Mouse (Mus musculus) midbrain, embryonic 11.5 days (tissue): ENCODE measurements around the gene Avpr1b. TPM values are rescaled to one million over a fixed set of nuclear protein-coding genes. Genes with fewer than 3 reads are reported as not detected.

ENCODE experiments used
- ATAC-seq: fragments of 200-750 bp; cut with Nextera tagmentation; 2 replicates; pipeline ENCODE4 v1.8.0; 2017; ENCODE audit warnings: moderate TSS enrichment, moderate library complexity; ENCODE audit not compliant: low FRiP score
- DNase-seq: peaks from one replicate; pipeline ENCODE4 v3.0.0; 2015; ENCODE audit warnings: low spot score; ENCODE audit errors: missing footprints
- H3K27ac ChIP-seq: fragments of 300-500 bp; sonication (generic); 2 replicates; pipeline ENCODE4 v1.5.1; 2014; ENCODE audit warnings: low read depth, low read length
- H3K27me3 ChIP-seq: fragments of 300-500 bp; sonication (generic); 2 replicates; pipeline ENCODE4 v1.6.1; 2014; ENCODE audit warnings: mild to moderate bottlenecking, low read length, moderate library complexity, mixed read lengths; ENCODE audit not compliant: control insufficient read depth, insufficient read depth
- H3K36me3 ChIP-seq: fragments of 300-500 bp; sonication (generic); 2 replicates; pipeline ENCODE4 v1.6.1; 2014; ENCODE audit warnings: mild to moderate bottlenecking, low read length, moderate library complexity, mixed read lengths; ENCODE audit not compliant: control insufficient read depth, insufficient read depth
- H3K4me1 ChIP-seq: fragments of 300-500 bp; sonication (generic); 2 replicates; pipeline ENCODE4 v1.6.1; 2014; ENCODE audit warnings: low read length; ENCODE audit not compliant: control insufficient read depth, insufficient read depth
- H3K4me2 ChIP-seq: fragments of 300-500 bp; sonication (generic); 2 replicates; pipeline ENCODE4 v1.6.1; 2014; ENCODE audit warnings: mild to moderate bottlenecking, moderate library complexity
- H3K4me3 ChIP-seq: fragments of 300-500 bp; sonication (generic); 2 replicates; pipeline ENCODE4 v1.5.1; 2014; ENCODE audit warnings: low read depth, low read length
- H3K9ac ChIP-seq: fragments of 300-500 bp; sonication (generic); 2 replicates; pipeline ENCODE4 v1.6.1; 2014; ENCODE audit warnings: low read length
- H3K9me3 ChIP-seq: fragments of 300-500 bp; sonication (generic); 2 replicates; pipeline ENCODE4 v1.6.1; 2016; ENCODE audit warnings: low read length; ENCODE audit not compliant: control insufficient read depth
- WGBS: fragments of 180-500 bp; shearing (Covaris S2); extraction: QIAGEN DNeasy Blood & Tissue Kit; methylation state at CpG from one replicate; pipeline ENCODE4 v1.1.7; 2014; 5-methylcytosine and 5-hydroxymethylcytosine counted together
- polyA plus RNA-seq: library from polyadenylated mRNA; unstranded; fragments of >200 nt; fragmentation: Nextera tagmentation; extraction: Ambion mirVana; gene quantifications from 2 replicates; pipeline ENCODE4 v1.2.1, GENCODE M21; 2014

Avpr1b gene
- polyA plus RNA-seq, 1 experiment from 2014 or later: not detected

DNA sequence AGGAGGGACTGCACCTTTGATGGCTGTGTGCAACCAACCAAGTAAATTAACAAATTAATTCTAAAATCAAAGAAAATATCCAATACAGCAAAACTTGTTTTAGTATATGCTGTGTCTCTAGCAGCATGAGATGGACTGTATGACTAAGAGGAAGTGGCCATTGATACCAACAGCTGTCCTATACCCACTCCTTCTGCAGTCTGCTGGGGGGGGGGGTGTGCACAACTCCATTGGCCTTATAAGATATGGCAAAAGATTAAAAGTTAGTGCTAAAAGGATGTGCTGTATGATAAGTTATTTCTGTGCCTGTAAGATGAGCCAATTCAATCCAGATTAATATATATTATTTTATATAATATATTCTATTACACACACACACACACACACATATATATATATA is 35.5 kb downstream of the Avpr1b start:
- no peaks in the 10 kb centered on the region for H3K27me3 ChIP-seq
- ATAC-seq: no peak

DNA sequence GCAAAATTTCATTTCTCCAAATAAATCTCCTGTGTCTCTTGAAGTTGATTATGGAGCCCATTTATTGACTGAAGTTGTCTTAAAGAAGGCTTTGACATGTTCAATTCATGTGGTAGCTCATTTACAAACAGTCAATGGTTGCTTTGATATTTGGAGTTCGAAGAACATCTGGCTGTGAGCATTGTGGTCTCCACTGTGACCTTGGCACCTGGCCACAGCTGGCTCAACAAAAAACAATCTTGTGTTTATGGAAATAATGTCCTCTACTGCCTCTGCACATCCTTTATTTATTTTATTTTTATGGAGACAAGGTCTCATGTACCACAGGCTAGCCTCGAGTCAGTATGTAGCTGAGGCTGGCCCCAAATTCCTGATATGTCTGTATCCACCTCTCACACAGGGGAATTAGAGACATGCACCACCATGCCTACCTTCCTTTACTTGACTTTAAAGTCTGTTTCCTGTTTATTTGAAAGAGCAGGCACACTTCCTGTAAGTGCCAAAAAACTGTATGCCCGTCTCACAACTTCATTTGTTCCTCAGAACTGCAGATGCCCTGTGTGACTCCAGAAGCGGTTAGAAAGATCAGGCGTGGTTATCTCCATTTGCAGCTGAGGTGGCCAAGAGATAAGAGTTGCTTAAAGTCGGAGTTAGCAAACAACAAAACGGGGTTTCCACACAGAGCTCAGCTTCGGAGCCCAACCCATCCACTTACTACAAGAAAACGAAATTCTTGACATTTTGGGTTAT is 38.9 kb downstream of the Avpr1b start, which contains the start of gene Ctse:
Gene Ctse (plus strand): TSS at position 516 of the 750 bp plus-strand sequence.
- Histone ChIP-seq H3K4me3 (no peak within 1 kb of the TSS), H3K27ac (no peak within 1 kb of the TSS), H3K9me3 (no peaks in the 10 kb centered on the region), H3K27me3 (no peaks in the 10 kb centered on the region), H3K4me2 (no peak within 1 kb of the TSS), H3K36me3 (no peaks in the 10 kb centered on the region), H3K9ac (no peak within 1 kb of the TSS), H3K4me1 (no peaks in the 10 kb centered on the region)
- ATAC-seq: no peak
- no peak for DNase-seq
- WGBS: 83% methylated on average over 9 of the region's 9 CpGs

More for the DNA sequence above, 35.5 kb downstream of the Avpr1b start:
- no peak overlapping the region for H3K4me2 ChIP-seq
- H3K27ac ChIP-seq: no peak overlapping the region
- DNase-seq: no peak
- H3K9ac ChIP-seq: no peak overlapping the region
- no peaks in the 10 kb centered on the region for H3K36me3 ChIP-seq
- no peaks in the 10 kb centered on the region for H3K9me3 ChIP-seq
- no peak overlapping the region for H3K4me3 ChIP-seq
- no peaks in the 10 kb centered on the region for H3K4me1 ChIP-seq

DNA sequence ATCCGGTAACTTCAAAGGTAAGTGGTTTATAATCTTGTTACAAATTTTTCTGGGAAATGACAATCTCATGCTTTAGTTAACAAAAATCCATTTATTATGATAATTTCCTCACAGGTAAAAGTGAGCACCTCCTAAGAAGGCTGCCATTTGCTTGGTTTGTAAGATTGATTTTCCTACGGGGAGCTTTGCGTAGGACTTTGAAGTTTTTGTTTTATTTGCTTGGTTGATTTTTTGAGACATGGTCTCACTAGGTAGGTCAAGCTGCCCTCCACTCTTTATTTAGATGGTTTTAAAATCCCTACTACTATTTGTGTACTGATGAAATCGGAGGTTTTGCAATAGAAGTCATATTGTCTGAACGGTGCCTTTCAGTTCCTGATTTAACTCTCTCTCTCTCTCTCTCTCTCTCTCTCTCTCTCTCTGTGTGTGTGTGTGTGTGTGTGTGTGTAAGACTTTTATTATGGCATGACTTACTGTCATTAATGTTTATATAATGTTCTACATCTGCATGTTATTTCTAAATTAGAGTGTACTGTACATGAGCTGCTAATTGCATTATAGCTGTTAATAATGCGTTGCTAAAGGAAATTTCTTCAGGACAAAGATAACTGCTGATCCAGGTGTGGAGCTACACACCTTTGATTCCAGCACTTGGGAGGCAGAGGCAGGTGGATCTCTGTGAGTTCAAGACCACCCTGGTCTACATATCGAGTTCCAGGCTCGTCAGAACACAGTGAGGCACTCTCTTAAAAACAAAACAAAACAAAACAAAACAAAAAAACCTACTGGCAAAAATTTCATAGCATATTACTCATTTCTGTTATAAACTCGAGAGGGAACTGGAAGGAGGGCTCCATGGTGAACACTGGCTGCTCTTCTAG is 39.7 kb downstream of the Avpr1b start:
- WGBS: 86% methylated on average over 9 of the region's 9 CpGs

DNA sequence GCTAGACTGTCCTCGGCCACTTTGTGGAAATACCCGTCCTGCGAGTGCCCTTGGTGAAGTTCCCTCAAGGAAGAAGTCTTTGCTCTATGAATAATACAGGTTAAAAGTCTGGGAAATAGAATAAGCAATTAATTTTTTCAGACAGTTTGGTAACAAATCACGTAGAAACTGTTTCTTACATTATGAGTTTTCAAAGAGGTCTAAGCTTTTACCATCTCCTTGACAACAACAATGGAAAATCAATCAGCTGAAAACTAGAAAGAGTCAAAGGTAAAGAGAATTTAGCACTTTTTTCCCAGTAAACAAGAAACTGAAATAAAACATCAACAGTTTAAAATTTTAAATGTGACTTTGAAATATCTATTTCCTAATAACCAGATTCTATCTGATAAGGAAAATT is 41.0 kb downstream of the Avpr1b start:
- Histone ChIP-seq H3K27ac (no peak overlapping the region), H3K4me3 (no peak overlapping the region), H3K27me3 (no peaks in the 10 kb centered on the region), H3K4me1 (no peaks in the 10 kb centered on the region), H3K9ac (no peak overlapping the region), H3K9me3 (no peaks in the 10 kb centered on the region), H3K4me2 (no peak overlapping the region), H3K36me3 (no peaks in the 10 kb centered on the region)
- DNase-seq (no peak), ATAC-seq (no peak)
- WGBS: 87% methylated on average over 4 of the region's 4 CpGs

More for the DNA sequence above, 39.7 kb downstream of the Avpr1b start:
- Histone ChIP-seq H3K27me3 (no peaks in the 10 kb centered on the region), H3K9me3 (no peaks in the 10 kb centered on the region), H3K36me3 (no peaks in the 10 kb centered on the region), H3K4me1 (no peaks in the 10 kb centered on the region), H3K9ac (no peak overlapping the region), H3K4me3 (no peak overlapping the region), H3K27ac (no peak overlapping the region), H3K4me2 (no peak overlapping the region)
- ATAC-seq: no peak
- DNase-seq: no peak

DNA sequence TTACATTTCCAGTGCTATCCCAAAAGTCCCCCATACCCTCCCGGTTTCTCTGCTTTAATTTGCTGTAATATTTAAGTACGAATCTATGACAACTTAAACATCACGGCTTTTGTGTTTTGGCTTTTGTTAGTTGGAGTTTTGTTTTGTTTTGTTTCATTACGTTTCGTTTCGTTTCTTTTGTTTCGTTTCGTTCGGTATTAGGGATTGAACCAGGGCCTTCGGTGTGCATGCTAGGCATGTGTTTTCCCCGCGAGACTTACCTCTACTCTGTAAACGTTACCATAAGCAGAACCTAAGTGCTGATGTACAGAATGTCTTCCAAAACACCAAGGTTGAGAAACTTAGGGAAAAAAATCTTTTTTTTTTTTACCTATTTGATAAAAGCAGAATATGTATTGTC is 42.5 kb downstream of the Avpr1b start:
- ATAC-seq: no peak
- WGBS: 94% methylated on average over 13 of the region's 13 CpGs

DNA sequence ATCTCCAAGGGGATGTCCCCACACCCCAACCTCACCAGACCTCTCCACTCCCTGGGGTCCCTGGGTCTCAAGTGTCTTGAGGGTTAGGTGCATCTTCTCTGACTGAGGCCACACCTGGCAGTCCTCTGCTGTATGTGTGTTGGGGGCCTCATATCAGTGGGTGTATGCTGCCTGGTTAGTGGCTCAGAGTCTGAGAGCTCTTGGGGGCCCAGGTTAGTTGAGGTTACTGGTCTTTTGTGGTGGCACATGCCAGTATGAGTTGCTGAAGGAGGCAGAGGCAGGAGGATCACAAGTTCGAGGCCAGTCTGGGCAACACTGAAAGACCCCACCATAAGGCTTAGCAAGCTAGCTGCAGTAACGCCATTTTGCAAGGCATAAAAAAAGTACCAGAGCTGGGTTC is 43.2 kb downstream of the Avpr1b start:
- H3K27me3 ChIP-seq: no peaks in the 10 kb centered on the region
- no peak for DNase-seq
- WGBS: 83% methylated on average over 2 of the region's 2 CpGs

More for the DNA sequence above, 42.5 kb downstream of the Avpr1b start:
- H3K27me3 ChIP-seq: no peaks in the 10 kb centered on the region
- no peak overlapping the region for H3K27ac ChIP-seq
- no peaks in the 10 kb centered on the region for H3K4me1 ChIP-seq
- H3K9ac ChIP-seq: no peak overlapping the region
- H3K9me3 ChIP-seq: no peaks in the 10 kb centered on the region
- no peak overlapping the region for H3K4me2 ChIP-seq
- DNase-seq: no peak
- no peak overlapping the region for H3K4me3 ChIP-seq
- H3K36me3 ChIP-seq: no peaks in the 10 kb centered on the region

DNA sequence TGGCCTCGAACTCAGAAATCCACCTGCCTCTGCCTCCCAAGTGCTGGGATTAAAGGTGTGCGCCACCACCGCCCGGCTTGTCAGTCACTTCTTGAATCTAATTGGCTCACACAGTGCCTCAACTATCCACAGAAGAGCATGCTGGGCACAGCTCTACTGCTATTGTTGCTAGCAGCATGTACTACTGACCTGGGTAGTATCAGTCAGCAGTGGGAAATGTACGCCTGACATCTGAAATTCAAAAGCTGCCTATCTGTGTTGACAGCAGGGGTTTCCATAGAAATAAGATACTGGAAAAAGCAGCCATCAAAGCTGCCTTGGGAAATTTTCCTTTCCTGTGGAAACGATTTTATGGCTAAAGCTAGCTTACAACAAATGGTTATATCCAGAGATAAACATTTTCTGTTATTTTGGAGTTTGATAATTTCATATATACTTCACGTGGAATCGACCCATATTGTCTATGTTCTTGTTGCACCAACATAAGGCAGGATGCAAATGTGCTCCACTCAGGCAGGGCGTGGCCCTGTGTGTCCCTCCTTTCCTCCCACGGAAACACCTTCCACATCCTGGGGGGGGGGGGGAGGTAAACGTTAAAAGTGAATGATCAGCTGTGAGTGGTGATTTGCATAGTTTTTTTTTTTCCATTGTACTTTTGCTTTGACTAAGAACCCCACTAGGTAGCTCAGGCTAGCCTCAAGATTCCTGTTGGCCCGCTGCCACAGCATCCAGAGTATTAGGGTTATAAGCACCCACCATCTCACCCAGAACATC is 53.8 kb downstream of the Avpr1b start:
- H3K9ac ChIP-seq: no peak overlapping the region
- H3K36me3 ChIP-seq: no peaks in the 10 kb centered on the region
- no peaks in the 10 kb centered on the region for H3K27me3 ChIP-seq
- H3K4me3 ChIP-seq: no peak overlapping the region
- peaks cover 4% of the 10 kb centered on the region; the same call in 1 of the 2 replicates for H3K4me1 ChIP-seq
- WGBS: 84% methylated on average over 12 of the region's 12 CpGs
- no peaks in the 10 kb centered on the region for H3K9me3 ChIP-seq
- DNase-seq (no peak), ATAC-seq (no peak)
- H3K27ac ChIP-seq: no peak overlapping the region
- no peak overlapping the region for H3K4me2 ChIP-seq

More for the DNA sequence above, 43.2 kb downstream of the Avpr1b start:
- Histone ChIP-seq H3K36me3 (no peaks in the 10 kb centered on the region), H3K4me1 (no peaks in the 10 kb centered on the region), H3K4me2 (no peak overlapping the region), H3K4me3 (no peak overlapping the region), H3K27ac (no peak overlapping the region), H3K9ac (no peak overlapping the region), H3K9me3 (no peaks in the 10 kb centered on the region)
- no peak for ATAC-seq

DNA sequence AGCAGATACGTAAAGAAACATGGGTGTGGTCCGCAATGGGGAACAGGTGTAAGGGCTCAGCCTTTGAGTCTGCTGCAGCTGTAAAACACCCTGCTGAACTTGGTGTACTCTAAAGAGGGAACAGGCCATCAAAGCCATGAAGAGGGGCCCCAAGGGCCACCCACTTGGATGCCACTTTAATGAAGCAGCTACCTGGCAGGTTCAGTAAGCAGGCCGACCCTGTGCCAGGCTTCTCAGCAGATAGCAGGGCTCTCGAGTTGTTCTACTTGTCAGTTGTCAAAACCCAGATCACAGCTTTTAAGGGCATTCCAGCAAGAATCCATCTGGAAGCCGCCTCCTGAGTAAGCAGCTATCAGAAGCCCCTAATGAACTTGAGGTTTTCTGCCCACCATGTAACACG is 56.6 kb downstream of the Avpr1b start:
- H3K4me2 ChIP-seq: no peak overlapping the region
- H3K9ac ChIP-seq: no peak overlapping the region
- no peaks in the 10 kb centered on the region for H3K36me3 ChIP-seq
- 90% methylated on average over 6 of the region's 6 CpGs for WGBS
- H3K9me3 ChIP-seq: no peaks in the 10 kb centered on the region
- DNase-seq: no peak
- no peak overlapping the region for H3K27ac ChIP-seq
- H3K4me1 ChIP-seq: peaks cover 4% of the 10 kb centered on the region; the same call in 1 of the 2 replicates
- no peak for ATAC-seq
- H3K27me3 ChIP-seq: no peaks in the 10 kb centered on the region
- H3K4me3 ChIP-seq: no peak overlapping the region
